Mouse (Mus musculus) lung, adult 2 months (tissue): Measurements from ENCODE around the gene Zfp64. TPM values are rescaled to one million over a fixed set of nuclear protein-coding genes. Genes with fewer than 3 reads are reported as not detected.

ENCODE experiments used
- DNase-seq: peaks from one replicate; pipeline ENCODE4 v3.0.0; 2022
- H3K4me1 ChIP-seq: fragments of 200-500 bp; 2 replicates; pipeline ENCODE4 v1.6.1; 2011; ENCODE audit warnings: low read length; ENCODE audit not compliant: control insufficient read depth, insufficient read depth
- H3K4me3 ChIP-seq: fragments of 200-500 bp; replicated peaks from 2 replicates; pipeline ENCODE3; 2011; ENCODE audit warnings: low read depth, mild to moderate bottlenecking, control low read depth, low read length; ENCODE audit errors: extremely low read depth
- CTCF ChIP-seq: fragments of 200-500 bp; IDR thresholded peaks from 2 replicates; pipeline ENCODE4 v1.5.1; 2011; ENCODE audit warnings: mild to moderate bottlenecking, low read length, control low read depth; ENCODE audit not compliant: insufficient read depth
- POLR2A ChIP-seq: fragments of 200-500 bp; IDR thresholded peaks from 2 replicates; pipeline ENCODE4 v1.6.1; 2011; ENCODE audit warnings: low read depth, mild to moderate bottlenecking, control low read depth, low read length, borderline replicate concordance; ENCODE audit errors: extremely low read depth
- WGBS: fragments of 180-500 bp; shearing (Covaris S2); methylation state at CpG from one replicate; pipeline ENCODE4 v1.1.7; 2018; 5-methylcytosine and 5-hydroxymethylcytosine counted together
- polyA plus RNA-seq: library from polyadenylated mRNA; depleted of rRNA; stranded (reverse); fragments of >200 nt; gene quantifications from 2 replicates; pipeline ENCODE4 v1.2.3, GENCODE M21; 2012

Gene Zfp64
- polyA plus RNA-seq, 1 experiment, result 26.5 TPM

GRCm38 (mm10) chr2:168906022-168906421 is 49.4 kb downstream of the Zfp64 start:
- H3K4me3 ChIP-seq, result no peak overlapping the region
- DNase-seq, result no peak
- no peak for TF ChIP-seq POLR2A
- TF ChIP-seq CTCF, result no peak
- WGBS, result 47% methylated on average over 11 of the region's 11 CpGs
- H3K4me1 ChIP-seq, result no peaks in the 10 kb centered on the region

- no peak overlapping the region for H3K4me3 ChIP-seq
- DNase-seq, result no peak
- WGBS, result 76% methylated on average over 3 of the region's 3 CpGs
- no peaks in the 10 kb centered on the region for H3K4me1 ChIP-seq
- TF ChIP-seq POLR2A (no peak), CTCF (peak; percentile 19; the same call in 1 of the 2 replicates)
Measured at GRCm38 (mm10) chr2:168904846-168905245, 50.5 kb downstream of the Zfp64 start.

GRCm38 (mm10) chr2:168904188-168904587 is 51.2 kb downstream of the Zfp64 start:
- WGBS, result 12% methylated on average over 9 of the region's 9 CpGs
- DNase-seq, result peak; percentile 36
- no peak overlapping the region for H3K4me3 ChIP-seq
- H3K4me1 ChIP-seq, result no peaks in the 10 kb centered on the region
- TF ChIP-seq CTCF (peak; percentile 88), POLR2A (no peak)

- peak; percentile 51 for DNase-seq
- Histone ChIP-seq H3K4me3 (no peak overlapping the region), H3K4me1 (no peaks in the 10 kb centered on the region)
- TF ChIP-seq POLR2A, result no peak
- TF ChIP-seq CTCF, result peak; percentile 79
- WGBS, result 16% methylated on average over 8 of the region's 8 CpGs
Measured at GRCm38 (mm10) chr2:168902634-168903033, 52.8 kb downstream of the Zfp64 start.

- no peak overlapping the region for H3K4me3 ChIP-seq
- no peaks in the 10 kb centered on the region for H3K4me1 ChIP-seq
- 81% methylated on average over 7 of the region's 7 CpGs for WGBS
- DNase-seq, result no peak
- TF ChIP-seq POLR2A, result no peak
- TF ChIP-seq CTCF, result no peak
Measured at GRCm38 (mm10) chr2:168897906-168898305, 57.5 kb downstream of the Zfp64 start.

GRCm38 (mm10) chr2:168895531-168895930 is 59.9 kb downstream of the Zfp64 start:
- H3K4me3 ChIP-seq, result no peak overlapping the region
- 80% methylated on average over 8 of the region's 8 CpGs for WGBS
- DNase-seq, result no peak
- TF ChIP-seq CTCF (no peak), POLR2A (no peak)
- no peaks in the 10 kb centered on the region for H3K4me1 ChIP-seq

DNA sequence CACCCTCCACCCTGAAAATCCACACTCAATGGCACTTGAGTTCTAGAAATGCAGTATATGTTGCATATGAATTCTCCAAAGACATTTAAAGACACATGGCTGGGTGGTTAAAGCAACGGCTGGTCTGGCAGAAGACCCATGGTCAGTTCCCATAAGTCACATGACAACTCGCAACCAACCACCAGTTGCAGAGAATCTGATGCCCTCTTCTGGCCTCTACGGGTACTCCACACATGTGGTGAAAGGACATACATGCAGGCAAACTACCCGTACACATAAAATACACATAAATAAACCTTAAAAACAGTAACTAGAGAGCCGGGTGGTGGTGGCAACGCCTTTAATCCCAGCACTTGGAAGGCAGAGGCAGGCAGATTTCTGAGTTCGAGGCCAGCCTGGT is 60.6 kb downstream of the Zfp64 start:
- Histone ChIP-seq H3K4me1 (no peaks in the 10 kb centered on the region), H3K4me3 (no peak overlapping the region)
- DNase-seq, result no peak
- TF ChIP-seq CTCF (no peak), POLR2A (no peak)
- WGBS, result 94% methylated on average over 7 of the region's 7 CpGs

- Histone ChIP-seq H3K4me3 (no peak overlapping the region), H3K4me1 (no peaks in the 10 kb centered on the region)
- no peak for DNase-seq
- TF ChIP-seq POLR2A (no peak), CTCF (no peak)
- 86% methylated on average over 2 of the region's 2 CpGs for WGBS
Measured at GRCm38 (mm10) chr2:168892057-168892456, 63.3 kb downstream of the Zfp64 start.

DNA sequence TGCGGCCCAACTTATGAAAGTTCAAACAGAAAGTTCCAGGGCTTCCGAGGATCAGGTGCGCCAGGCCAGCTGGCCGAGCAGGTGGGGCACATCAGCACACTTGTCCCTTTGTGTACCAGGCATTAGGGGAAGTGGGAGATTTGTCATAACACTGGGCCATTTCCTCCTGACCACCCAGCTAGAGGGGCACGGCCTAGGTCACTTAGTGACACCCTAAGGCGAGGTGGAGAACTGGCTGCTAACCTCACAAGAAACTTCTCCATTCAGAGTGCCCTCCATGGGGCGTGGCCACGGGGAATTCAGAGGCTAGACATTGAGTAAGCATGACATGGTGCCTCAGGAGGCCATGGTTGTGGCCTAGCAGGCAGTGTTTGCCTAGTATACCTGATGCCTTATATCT is 70.7 kb downstream of the Zfp64 start:
- no peak for TF ChIP-seq POLR2A
- no peak for TF ChIP-seq CTCF
- H3K4me1 ChIP-seq, result no peaks in the 10 kb centered on the region
- DNase-seq, result no peak
- no peak overlapping the region for H3K4me3 ChIP-seq
- 33% methylated on average over 8 of the region's 8 CpGs for WGBS

DNA sequence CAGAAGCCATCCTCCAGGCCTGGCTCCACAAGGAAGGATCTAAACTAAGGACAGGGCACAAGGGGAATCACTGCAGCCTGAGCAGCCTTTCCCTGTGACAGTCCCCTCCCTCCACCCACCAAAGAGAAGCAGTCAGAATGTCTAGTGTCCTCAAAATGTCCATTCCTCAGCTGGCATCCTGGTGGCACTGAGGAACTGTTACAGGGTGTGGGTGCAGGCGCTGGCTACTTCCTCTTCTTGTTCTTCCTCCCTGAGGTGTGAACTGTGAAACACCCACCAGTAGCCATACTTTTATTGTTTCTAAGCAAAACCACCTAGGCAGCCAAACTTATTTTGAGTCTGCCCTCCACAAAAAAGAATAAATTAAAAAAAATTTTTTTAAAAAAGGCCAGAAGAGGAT is 72.4 kb downstream of the Zfp64 start:
- TF ChIP-seq POLR2A, result no peak
- TF ChIP-seq CTCF, result no peak
- Histone ChIP-seq H3K4me3 (no peak overlapping the region), H3K4me1 (no peaks in the 10 kb centered on the region)
- WGBS, result 67% methylated on average over 1 of the region's 1 CpGs
- DNase-seq, result no peak
